Mouse (Mus musculus) E14TG2a.4 (cell line): ENCODE results near the gene Rdx.

ENCODE experiments used
- CTCF ChIP-seq: conservative IDR thresholded peaks from 2 replicates; pipeline ENCODE4 v1.5.1; 2014; ENCODE audit warnings: low read length
- NANOG ChIP-seq: IDR thresholded peaks from 2 replicates; pipeline ENCODE4 v1.6.1; 2014; ENCODE audit warnings: borderline replicate concordance, low read length, mixed read lengths
- POU5F1 ChIP-seq: IDR thresholded peaks from 2 replicates; pipeline ENCODE4 v1.6.1; 2014; ENCODE audit warnings: low read length, borderline replicate concordance

GRCm38 (mm10) chr9:52072202-52072601, 25.2 kb downstream of the Rdx start:
- TF ChIP-seq CTCF (no peak), NANOG (no peak), POU5F1 (no peak)
